Mouse (Mus musculus): ENCODE results near the gene Ptger2.

Ptger2 gene

GRCm38 (mm10) chr14:45049689-45050418 is 61.9 kb downstream of the Ptger2 start:
- no peak for DNase-seq

DNA sequence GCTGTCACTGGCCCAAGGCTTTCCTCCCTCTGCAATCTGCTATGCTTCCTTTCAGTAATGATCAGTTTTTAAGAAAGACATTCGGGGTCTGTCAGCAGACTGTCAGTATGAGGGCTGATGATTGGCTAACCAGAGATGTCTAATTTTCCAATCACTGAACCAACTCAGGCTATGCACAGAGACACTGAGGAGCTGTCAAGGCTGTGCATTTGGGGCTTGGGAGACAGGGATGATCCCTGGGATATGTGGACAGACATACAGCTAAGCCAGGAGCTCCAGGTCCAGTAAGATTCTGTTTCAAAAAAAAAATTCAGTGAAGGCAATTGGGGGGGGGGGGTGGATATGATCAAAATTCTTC is 62.4 kb downstream of the Ptger2 start:
- no peak for DNase-seq

DNA sequence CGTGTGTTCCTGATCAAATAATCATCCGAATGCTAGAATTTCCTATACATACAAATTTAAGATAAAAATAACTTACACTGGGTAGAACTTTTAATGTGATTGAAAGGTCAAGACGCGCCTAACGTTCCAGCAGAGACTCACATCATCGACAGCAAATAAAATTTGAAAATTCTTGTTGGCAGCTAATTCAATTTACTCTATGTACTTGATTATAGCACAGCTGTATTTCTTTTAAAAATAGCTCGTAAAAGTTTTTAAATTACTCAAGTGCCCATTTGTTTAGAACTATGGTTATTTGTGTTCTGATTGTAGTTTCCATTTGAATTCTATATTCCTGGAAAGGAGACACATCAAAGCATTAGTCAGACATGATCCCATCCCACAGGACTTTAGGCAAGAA is 63.1 kb downstream of the Ptger2 start:
- no peak for DNase-seq
